Mouse (Mus musculus): ENCODE data around the gene Tssk6.
"Not testable (repeated sequence)": the region's sequence is repeated elsewhere in the genome, so short reads cannot be mapped to it uniquely, and the experiment has no call there.

Tssk6 gene

DNA sequence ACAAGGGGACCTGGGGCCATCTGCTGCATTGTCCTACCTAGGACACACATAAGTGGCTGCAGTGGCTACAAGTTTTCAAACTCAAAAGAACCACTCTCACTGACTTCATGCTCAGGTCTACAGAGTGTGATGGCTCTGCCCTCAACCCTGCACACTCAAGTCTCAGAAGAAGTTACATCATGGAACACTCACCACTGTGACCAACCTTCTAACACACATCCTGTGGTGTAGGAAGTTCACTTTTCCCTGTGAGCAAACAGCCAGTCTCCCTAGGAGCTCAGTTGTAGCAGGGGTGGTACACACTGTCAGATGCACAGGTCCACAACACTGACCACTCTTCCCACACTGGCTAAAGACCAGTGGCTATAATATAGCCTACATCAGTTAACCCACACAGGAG is 16.5 kb downstream of the Tssk6 start:
- no peak for DNase-seq (ENCODE audit: low read depth, low spot score)

DNA sequence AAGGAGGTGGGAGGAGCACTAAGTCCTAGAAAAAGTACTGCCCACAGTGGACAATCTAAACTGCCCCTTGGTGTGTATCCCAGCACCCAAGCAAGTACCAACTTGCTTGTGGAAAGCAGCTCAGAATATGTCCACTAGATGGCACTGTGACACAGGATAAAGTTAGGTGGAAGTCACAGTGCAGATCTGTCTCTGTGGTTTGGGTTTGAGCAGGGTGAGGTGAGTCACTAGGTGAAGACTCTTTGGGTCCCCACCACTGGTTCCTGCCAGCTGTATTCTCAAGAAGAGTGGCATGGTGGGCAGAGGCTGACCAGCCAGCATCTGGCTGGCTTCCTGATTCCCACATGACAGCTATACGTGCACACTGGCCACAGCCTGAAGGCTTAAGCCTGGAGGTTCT is 17.0 kb downstream of the Tssk6 start:
- DNase-seq (ENCODE audit: low read depth, low spot score): peak; percentile 90

DNA sequence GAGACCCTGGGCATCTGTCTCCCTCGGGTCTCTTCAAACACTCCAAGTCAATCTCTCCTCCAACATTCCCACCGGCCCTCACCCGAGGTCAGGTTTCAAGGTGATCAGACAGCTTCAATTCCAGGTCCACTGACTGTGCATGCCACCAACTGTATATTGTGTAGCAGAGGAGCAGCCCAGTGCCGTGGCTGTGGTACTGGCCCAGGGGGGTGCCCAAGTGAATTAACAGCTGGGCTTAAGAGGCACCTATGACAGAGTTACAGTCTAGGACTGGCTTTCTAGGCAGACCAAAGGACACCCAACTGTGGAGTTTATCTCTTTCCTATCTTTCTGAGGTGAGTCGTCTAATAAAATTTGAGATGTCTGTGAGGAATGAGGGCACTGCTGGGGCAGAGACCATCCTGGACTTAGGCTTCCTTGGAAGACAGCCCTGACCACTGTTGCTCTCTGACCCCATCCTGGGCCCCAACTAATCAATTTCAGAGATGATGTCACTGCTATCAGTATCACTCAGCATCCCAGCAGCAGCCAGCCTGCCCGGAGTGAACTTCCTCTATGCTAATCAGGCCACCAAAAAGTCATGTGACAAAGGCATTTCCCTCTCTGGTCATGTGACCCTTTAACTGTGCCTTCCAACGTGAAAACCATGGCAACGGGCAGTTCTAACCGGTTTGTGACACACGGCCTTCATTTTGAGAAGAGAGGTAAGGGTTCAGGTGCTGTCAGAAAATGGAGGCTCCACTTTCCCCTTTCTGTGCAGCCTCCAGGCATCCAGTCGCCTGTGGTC is 18.1 kb downstream of the Tssk6 start:
- DNase-seq (ENCODE audit: low read depth, low spot score): peak; percentile 86

DNA sequence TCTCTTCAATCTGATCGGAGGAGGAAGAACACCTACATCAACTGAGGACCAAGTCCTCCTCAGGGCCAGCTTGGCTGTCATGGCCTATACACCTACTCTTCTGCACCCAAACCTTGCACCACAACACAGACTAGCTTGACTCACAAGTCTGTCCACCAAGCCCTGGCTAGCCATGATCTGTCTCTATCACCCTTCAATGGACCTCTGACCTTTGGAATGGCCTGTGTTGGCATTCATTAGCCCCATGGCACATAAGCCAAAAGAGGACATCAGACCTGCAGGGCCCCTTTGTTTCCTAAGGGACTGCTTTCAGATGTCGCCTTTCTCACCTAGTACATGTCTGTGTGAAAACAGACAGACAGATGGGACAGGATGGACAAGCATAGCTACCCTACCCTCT is 19.2 kb downstream of the Tssk6 start:
- no peak for DNase-seq (ENCODE audit: low read depth, low spot score)

DNA sequence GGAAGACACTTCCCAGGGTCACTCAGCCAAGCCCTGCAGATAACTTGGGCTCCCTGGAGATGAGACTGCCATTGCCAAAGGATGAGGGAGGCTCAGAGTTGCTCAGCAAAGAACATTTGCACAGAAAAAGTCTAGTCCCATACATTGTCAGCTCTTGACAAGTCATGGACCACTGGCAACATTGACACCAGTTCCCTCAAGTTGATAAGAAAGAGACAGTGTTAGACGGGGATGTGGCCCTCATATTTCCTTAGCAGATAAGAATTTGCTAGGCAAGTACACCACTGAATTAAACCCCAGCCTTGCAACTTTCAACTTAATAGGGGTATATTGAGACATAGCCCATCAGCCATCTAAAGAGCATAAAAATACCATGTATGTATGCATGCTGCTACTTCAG is 22.0 kb downstream of the Tssk6 start:
- no peak for DNase-seq (ENCODE audit: low read depth, low spot score)

DNA sequence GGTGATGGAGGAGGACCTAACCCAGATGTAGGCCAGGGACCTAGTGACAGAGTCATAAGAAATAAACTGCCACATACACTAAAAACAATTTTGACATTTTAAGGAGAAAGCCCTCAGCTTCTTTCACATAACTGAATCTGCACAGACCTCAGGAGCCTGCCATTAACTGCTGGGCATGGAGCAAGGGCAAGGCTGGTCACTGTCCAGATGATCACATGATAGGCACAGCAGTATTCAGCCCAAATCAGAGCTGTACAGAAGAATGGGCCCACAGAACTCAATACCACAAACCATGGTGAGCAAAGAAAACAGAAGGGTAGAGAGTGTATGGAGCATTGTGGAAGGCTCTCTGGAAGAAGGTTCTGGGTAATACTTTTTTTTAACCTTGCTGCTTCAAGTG is 24.9 kb downstream of the Tssk6 start:
- no peak for DNase-seq (ENCODE audit: low read depth, low spot score)

DNA sequence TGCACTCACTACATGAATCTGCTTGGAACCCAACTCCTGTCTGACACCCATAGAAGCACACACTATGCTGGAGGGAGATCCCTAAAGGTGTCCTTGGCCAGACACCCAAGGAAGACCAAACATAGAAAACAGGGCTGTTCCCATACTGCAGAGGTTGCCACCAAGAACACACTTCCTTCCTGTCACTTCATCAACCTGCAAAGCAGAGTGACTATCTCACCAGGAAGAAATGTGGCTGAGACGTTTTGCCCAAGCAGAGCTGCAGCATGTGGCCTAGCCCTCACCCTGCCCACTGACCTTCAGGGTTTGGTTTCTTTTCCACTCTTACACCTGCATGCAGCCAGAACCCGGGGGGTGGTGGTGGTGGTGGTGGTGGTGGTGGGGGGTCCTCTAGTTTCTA is 31.8 kb downstream of the Tssk6 start:
- no peak for DNase-seq (ENCODE audit: low read depth, low spot score)

DNA sequence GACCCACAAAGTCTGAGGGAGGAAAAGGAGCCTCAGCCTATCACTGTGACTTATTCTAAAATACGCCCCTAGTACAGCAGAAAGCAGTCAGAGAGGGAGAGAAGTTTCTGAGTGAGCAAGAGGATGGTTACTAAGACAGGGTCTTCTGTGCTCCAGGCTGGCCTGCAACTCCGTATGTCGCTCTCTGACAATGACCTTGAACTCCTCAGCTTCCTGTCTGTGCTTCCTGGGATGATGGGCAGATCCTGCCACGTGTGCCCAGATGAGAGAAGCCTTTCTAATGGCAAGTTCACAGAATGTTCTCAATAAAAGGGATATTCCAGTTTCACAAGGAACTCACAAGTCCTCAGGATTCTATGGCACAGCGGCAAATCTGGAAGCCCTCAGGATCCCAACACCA is 32.6 kb downstream of the Tssk6 start:
- DNase-seq (ENCODE audit: low read depth, low spot score): no peak

DNA sequence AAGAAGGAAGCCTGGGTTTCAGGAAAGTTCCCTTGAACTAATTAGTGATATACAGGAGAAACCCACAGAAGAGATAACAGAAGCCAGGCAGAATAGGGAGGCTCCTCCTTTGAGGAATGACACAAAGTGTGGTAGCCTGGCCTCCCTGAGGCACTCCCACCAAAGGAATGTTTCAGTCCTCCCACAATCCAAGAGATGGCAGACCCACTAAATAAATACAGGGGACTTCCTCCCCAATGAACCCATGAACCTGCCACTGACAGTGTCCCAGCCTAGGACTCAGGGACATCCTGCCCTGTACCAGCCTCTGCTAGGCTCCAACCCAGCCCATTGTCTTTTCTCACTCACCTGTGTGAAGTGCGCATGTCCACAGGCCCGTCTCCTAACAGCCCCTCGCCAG is 33.4 kb downstream of the Tssk6 start:
- no peak for DNase-seq (ENCODE audit: low read depth, low spot score)

DNA sequence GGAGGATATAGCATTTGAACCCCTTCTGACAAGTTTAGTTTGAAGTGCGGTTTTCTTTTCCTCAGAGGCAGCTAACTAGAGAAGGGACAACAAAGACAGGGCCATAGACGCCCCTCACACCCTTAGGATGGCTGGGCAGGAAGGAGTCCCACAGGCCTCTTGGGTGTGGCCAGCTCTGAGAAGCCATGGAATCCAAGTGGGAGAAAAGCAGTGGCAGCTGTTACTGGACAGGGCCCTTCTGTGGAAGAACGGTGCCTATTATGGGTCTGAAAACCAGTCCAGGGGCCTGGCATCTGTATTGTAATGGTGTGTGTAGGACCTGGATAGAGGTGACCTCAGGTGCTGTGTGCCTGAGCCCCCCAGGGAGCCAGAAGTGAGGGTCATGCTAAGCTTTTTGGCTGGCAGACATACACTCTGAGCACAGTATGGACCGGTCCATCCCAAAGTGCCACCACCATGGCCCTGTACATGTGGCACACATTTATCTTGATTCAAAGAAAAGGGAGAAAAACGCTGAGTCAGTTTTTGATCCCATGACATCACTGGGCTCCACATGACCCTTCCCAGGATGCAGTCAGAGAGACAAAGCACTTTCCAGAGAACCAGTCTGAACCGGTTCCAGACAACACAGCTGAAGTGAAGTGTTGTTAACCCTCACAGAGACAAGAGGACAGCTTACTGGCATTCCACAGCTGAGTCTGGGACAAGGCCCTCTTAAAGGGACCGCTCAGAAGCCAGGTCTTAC is 34.2 kb downstream of the Tssk6 start:
- no peak for DNase-seq (ENCODE audit: low read depth, low spot score)

DNA sequence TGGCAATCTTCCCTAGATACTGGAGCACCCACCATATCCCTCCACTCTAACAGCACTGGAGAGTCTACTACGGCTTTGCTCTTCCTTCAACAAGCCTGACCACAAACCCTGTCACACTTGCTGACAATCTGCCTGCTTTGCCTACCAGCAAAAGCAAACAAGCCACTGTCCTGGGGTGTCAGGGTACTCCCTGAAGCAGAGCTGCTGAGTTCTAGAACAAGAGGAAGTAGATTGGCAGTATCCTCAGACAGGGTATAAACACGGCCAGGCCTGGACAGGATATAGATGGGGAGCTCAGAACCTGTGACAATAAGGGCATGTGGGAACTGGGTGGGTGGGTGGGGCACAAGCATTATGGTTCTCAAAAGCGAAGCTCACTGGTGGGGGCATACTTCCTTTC is 35.5 kb downstream of the Tssk6 start:
- no peak for DNase-seq (ENCODE audit: low read depth, low spot score)

DNA sequence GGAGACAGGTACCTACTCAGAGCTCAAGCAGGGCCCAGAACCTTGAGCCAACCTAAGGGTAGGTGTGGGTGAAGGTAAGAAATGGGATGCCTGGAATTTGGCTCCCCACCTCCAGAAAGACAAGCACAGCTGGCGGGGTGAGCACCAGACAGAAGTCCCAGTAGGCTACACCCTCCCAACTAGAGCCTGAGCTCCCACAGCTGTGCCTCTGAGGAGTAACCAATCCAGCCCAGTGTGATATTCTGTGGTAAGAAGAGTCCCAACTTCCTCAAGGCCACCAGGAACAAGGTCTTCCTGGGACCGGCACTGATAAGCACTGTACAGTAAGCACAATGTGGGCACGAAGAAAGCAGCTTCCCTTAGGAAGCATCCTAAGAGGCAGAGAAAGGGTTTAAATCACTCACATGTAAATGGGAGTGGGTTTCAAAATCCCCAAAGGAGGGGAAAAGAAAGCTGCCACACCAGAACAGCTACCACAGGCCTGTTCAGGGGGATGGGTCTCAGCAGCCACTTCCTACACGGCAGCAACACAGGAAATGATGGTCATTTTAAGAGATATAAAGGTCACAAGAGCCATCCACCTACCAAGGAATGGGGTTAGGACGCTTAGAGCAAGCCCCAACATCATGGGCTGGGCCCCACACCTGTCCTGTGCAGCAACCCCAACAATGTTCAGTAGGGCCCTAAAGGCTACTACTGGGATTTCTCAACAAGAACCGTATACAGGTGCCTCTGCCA is 36.4 kb downstream of the Tssk6 start:
- peak; percentile 28 for DNase-seq (ENCODE audit: low read depth, low spot score)

DNA sequence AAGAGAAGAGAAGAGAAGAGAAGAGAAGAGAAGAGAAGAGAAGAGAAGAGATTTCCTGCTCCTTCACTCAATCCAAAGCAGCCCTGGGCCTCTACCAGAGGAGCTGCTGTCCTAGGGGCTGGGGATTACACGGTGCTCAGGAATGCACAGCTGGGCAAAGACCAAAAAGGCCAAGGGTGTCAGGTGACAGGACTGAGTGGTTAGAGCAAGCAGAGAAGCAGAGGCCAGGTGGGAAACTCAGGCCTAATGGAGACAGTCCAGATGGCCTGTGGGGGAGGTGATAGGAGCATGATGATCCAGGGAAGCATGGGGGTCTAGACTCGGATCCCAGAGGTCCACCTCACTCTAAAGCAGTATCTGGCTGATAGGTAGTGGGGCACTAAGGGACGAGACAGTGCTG is 37.6 kb downstream of the Tssk6 start:
- DNase-seq (ENCODE audit: low read depth, low spot score): no peak

DNA sequence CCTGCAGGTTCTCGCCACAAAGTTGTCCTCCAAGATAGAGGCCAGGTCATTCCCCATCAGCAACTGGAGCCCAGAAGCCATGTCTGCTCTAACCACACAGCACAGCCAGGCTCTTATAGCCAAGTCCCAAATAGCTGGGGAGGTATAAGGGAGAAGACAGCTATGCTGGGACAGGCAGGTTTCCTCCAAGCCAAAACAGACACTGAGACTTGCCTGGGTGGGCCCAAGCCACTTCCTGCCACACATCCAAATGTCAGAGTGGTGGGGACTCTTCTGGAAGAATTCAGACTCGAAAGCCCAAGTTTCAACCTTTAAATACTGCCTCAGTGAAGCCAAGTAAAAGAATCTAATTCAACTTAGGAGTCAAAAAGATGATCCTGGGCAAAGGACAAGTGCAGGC is 38.4 kb downstream of the Tssk6 start:
- DNase-seq (ENCODE audit: low read depth, low spot score): no peak

DNA sequence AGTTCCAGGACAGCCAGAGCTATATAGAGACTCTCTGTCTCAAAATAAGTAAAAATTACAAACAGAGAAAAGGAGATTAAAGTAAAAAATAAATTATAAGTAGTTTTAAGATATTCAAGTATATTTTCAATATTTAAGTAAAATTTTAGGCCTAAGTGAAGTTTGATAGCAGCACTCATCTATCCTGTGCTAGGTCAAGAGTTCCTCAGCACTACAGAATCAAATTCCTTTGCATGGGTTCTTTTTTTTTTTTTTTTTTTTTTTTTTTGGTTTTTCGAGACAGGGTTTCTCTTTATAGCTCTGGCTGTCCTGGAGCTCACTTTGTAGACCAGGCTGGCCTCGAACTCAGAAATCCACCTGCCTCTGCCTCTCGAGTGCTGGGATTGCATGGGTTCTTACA is 40.5 kb downstream of the Tssk6 start:
- DNase-seq (ENCODE audit: low read depth, low spot score): not testable (repeated sequence)

DNA sequence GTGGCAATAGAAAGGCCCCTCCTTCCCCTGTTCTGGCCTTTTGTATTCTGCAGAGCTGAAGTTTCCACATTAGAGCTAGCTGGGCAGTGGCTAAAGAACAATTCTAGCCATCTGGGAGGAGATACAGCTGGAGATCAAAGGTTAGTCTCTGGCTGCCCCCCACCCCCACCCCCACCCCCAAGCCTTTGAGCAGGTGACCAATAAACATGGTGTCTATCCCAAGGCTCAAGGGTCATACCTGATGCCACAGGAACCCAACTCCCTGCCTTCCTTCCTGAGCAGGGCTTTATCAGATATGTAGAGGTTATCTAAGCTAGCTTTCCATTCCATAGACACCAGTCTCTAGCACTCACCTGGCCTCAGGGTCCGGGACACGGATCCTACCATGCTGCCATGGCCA is 48.3 kb downstream of the Tssk6 start:
- no peak for DNase-seq (ENCODE audit: low read depth, low spot score)

Measured in A20 (cell line).